ENCODE assay signal across 8 mouse cellular contexts in genomic region chr19:57361939-57362307, GRCm38 (mm10). TPM values are rescaled to one million over a fixed set of nuclear protein-coding genes. Genes with fewer than 3 reads are reported as not detected.
DNase-seq lines count a peak whose midpoint lies in the region; ATAC-seq lines count a peak whose summit lies in the region.

No protein-coding gene starts in this region.

- H3K9me3 ChIP-seq in heart, embryonic 16.5 days (replicated peaks; ENCODE audit: control insufficient read depth, low read length), result no peaks in the 10 kb centered on the region
- H3K9me3 ChIP-seq in hindbrain, embryonic 12.5 days (replicated peaks), result no peaks in the 10 kb centered on the region
- H3K9me3 ChIP-seq in midbrain, embryonic 13.5 days, result no peaks in the 10 kb centered on the region

- H3K4me2 ChIP-seq in heart, embryonic 16.5 days (ENCODE audit: low read depth, low read length), result peak overlapping the region; percentile 76
- peak overlapping the region; percentile 67 for H3K4me2 ChIP-seq in hindbrain, embryonic 12.5 days (replicated peaks)
- peak overlapping the region; percentile 69 for H3K4me2 ChIP-seq in midbrain, embryonic 13.5 days (replicated peaks)

- no peaks in the 10 kb centered on the region for H3K27me3 ChIP-seq in heart, embryonic 16.5 days (ENCODE audit: control insufficient read depth, insufficient read depth, low read length)
- H3K27me3 ChIP-seq in hindbrain, embryonic 12.5 days, result no peaks in the 10 kb centered on the region
- no peaks in the 10 kb centered on the region for H3K27me3 ChIP-seq in midbrain, embryonic 13.5 days

- no peaks in the 10 kb centered on the region for H3K36me3 ChIP-seq in heart, embryonic 16.5 days (ENCODE audit: control insufficient read depth, insufficient read depth)
- H3K36me3 ChIP-seq in hindbrain, embryonic 12.5 days, result no peaks in the 10 kb centered on the region
- no peaks in the 10 kb centered on the region for H3K36me3 ChIP-seq in midbrain, embryonic 13.5 days

- no peak for ATAC-seq in heart, embryonic 16.5 days (replicated peaks; ENCODE audit: extremely low read depth, insufficient read depth, low FRiP score)
- no peak for ATAC-seq in hindbrain, embryonic 12.5 days (ENCODE audit: low FRiP score)
- no peak for ATAC-seq in midbrain, embryonic 13.5 days

- H3K4me3 ChIP-seq in heart, embryonic 16.5 days (ENCODE audit: low read length), result peak overlapping the region; percentile 90
- H3K4me3 ChIP-seq in hindbrain, embryonic 12.5 days, result peak overlapping the region; percentile 94
- peak overlapping the region; percentile 93 for H3K4me3 ChIP-seq in midbrain, embryonic 13.5 days (replicated peaks)

- H3K4me1 ChIP-seq in heart, embryonic 16.5 days (ENCODE audit: control insufficient read depth, insufficient read depth, low read length), result peaks cover 68% of the 10 kb centered on the region
- H3K4me1 ChIP-seq in hindbrain, embryonic 12.5 days, result peaks cover 52% of the 10 kb centered on the region
- peaks cover 68% of the 10 kb centered on the region for H3K4me1 ChIP-seq in midbrain, embryonic 13.5 days (replicated peaks)

- peak overlapping the region; percentile 99 for H3K9ac ChIP-seq in heart, embryonic 16.5 days (ENCODE audit: low read length)
- H3K9ac ChIP-seq in hindbrain, embryonic 12.5 days, result peak overlapping the region; percentile 99
- H3K9ac ChIP-seq in midbrain, embryonic 13.5 days (replicated peaks), result peak overlapping the region; percentile 98

- no peak for DNase-seq in heart, adult 11 months
- DNase-seq in Muller cell, postnatal 12 days (ENCODE audit: inconsistent ontology term), result peak; percentile 40
- no peak for DNase-seq in layer of hippocampus, adult 18-20 months (ENCODE audit: low spot score in 2 of 2)
- DNase-seq in retina, embryonic 14.5 days (ENCODE audit: low spot score), result no peak
- DNase-seq in adrenal gland, adult 18-20 months (ENCODE audit: low spot score in 2 of 2), result no peak

- peak overlapping the region; percentile 98 for H3K27ac ChIP-seq in heart, embryonic 16.5 days (ENCODE audit: low read length)
- H3K27ac ChIP-seq in hindbrain, embryonic 12.5 days, result peak overlapping the region; percentile 97; the same call in 1 of the 2 replicates
- peak overlapping the region; percentile 97; the same call in 1 of the 2 replicates for H3K27ac ChIP-seq in midbrain, embryonic 13.5 days

- 11% methylated on average over 3 of the region's 3 CpGs for WGBS in heart, embryonic 16.5 days
- 18% methylated on average over 3 of the region's 3 CpGs for WGBS in hindbrain, embryonic 12.5 days
- WGBS in midbrain, embryonic 13.5 days, result 8% methylated on average over 3 of the region's 3 CpGs

RNA-seq across cellular contexts. Expression of gene Fam160b1, which starts 1.4 kb away (rescaled TPM):
- polyA plus RNA-seq in heart, embryonic 16.5 days (2015; fragmentation: Nextera tagmentation; extraction: Ambion mirVana), result 10.0 and 10.8 TPM in 2 replicates
- polyA plus RNA-seq in hindbrain, embryonic 12.5 days (2016; fragmentation: Nextera tagmentation; extraction: Ambion mirVana), result 19.6 TPM in 2 replicates
- polyA plus RNA-seq in midbrain, embryonic 13.5 days (2015; fragmentation: Nextera tagmentation; extraction: Ambion mirVana), result 14.2 TPM in 2 replicates
- total RNA-seq in layer of hippocampus, adult 18-20 months (2021), result 10 to 100 TPM; 22.7 to 23.4 TPM
- total RNA-seq in adrenal gland, adult 18-20 months (2021), result 10 to 100 TPM; 17.1 to 20.3 TPM

RNA-seq across cellular contexts. Expression of gene Ablim1, which starts 47.2 kb away (rescaled TPM):
- polyA plus RNA-seq in heart, embryonic 16.5 days (2015; fragmentation: Nextera tagmentation; extraction: Ambion mirVana), result 72.6 and 76.3 TPM in 2 replicates
- 26.6 and 30.9 TPM in 2 replicates for polyA plus RNA-seq in hindbrain, embryonic 12.5 days (2016; fragmentation: Nextera tagmentation; extraction: Ambion mirVana)
- polyA plus RNA-seq in midbrain, embryonic 13.5 days (2015; fragmentation: Nextera tagmentation; extraction: Ambion mirVana), result 31.3 and 34.4 TPM in 2 replicates
- total RNA-seq in layer of hippocampus, adult 18-20 months (2021), result 10 to 100 TPM; 73.4 to 75.7 TPM
- total RNA-seq in adrenal gland, adult 18-20 months (2021), result 10 to 100 TPM; 28.9 to 50.3 TPM
